Mouse (Mus musculus) kidney, adult 2 months (tissue): ENCODE data around the gene Jakmip3.

Experiments used
- CTCF ChIP-seq: fragments of 200-500 bp; conservative IDR thresholded peaks from 2 replicates; pipeline ENCODE4 v1.5.1; 2011; ENCODE audit warnings: low read depth, mild to moderate bottlenecking, control low read depth, low read length, moderate library complexity, mixed read lengths; ENCODE audit not compliant: insufficient read depth, insufficient read length
- POLR2A ChIP-seq: fragments of 200-500 bp; IDR thresholded peaks from one replicate; pipeline ENCODE4 v1.6.1; 2011; ENCODE audit warnings: low read depth, low read length, control low read depth

GRCm38 (mm10) chr7:139107908-139108650 is 167.5 kb downstream of the Jakmip3 start:
- TF ChIP-seq POLR2A = no peak
- no peak for TF ChIP-seq CTCF
